Mouse (Mus musculus) gastrocnemius, adult 8-10 months (tissue): ENCODE results near the gene Fam177a. TPM values are rescaled to one million over a fixed set of nuclear protein-coding genes. Genes with fewer than 3 reads are reported as not detected.
"Not testable (repeated sequence)": the region's sequence is repeated elsewhere in the genome, so short reads cannot be mapped to it uniquely, and the experiment has no call there.

Source experiments
- DNase-seq, 2 experiments: peaks; one replicate each; pipeline ENCODE4 v3.0.0; 2022; ENCODE audit warnings: low spot score in 2 of 2
- total RNA-seq, 4 experiments: library from RNA; stranded (reverse); gene quantifications; 2 replicates each; pipeline ENCODE4 v1.2.4; 2022

The Fam177a gene
- total RNA-seq: 1 to 10 TPM in 2 of 4 experiments, under 1 TPM in 1, not detected in 1; 0.29 to 4.8 (median 3.6) TPM

GRCm38 (mm10) chr12:55124242-55124641 lies at the start of gene Fam177a:
Gene Fam177a (plus strand): TSS chr12:55124469.
- DNase-seq: not testable (repeated sequence)

GRCm38 (mm10) chr12:55075296-55075695 lies 49.0 kb upstream of the Fam177a start:
- DNase-seq: no peak

GRCm38 (mm10) chr12:55078706-55079105 lies 45.6 kb upstream of the Fam177a start:
- not testable (repeated sequence) for DNase-seq

GRCm38 (mm10) chr12:55079726-55080600 lies 44.3 kb upstream of the Fam177a start, which contains the start of the genes 2700097O09Rik and Srp54a:
Gene 2700097O09Rik (minus strand): TSS chr12:55080110.
Gene Srp54a (plus strand): TSS chr12:55080262.
- DNase-seq: peak; percentile 88 to 91

GRCm38 (mm10) chr12:55080601-55080942 lies 43.7 kb upstream of the Fam177a start:
- DNase-seq: not testable (repeated sequence)

- DNase-seq: not testable (repeated sequence)
Observed at GRCm38 (mm10) chr12:55092127-55092526, 32.1 kb upstream of the Fam177a start.

- DNase-seq: not testable (repeated sequence)
Observed at GRCm38 (mm10) chr12:55112616-55113015, 11.7 kb upstream of the Fam177a start.

GRCm38 (mm10) chr12:55124731-55125130 lies 462 bp downstream of the Fam177a start:
- not testable (repeated sequence) for DNase-seq

- DNase-seq: not testable (repeated sequence)
Observed at GRCm38 (mm10) chr12:55135540-55135939, 11.3 kb downstream of the Fam177a start.

GRCm38 (mm10) chr12:55137859-55138258 lies 13.6 kb downstream of the Fam177a start:
- DNase-seq: not testable (repeated sequence)

- not testable (repeated sequence) for DNase-seq
Observed at GRCm38 (mm10) chr12:55154559-55155448, 30.5 kb downstream of the Fam177a start, which contains the start of gene Srp54b. Gene Srp54b (plus strand): TSS chr12:55155104.

- not testable (repeated sequence) for DNase-seq
Observed at GRCm38 (mm10) chr12:55155449-55155783, 31.1 kb downstream of the Fam177a start.

- DNase-seq: not testable (repeated sequence)
Observed at GRCm38 (mm10) chr12:55167034-55167557, 42.8 kb downstream of the Fam177a start.

- not testable (repeated sequence) for DNase-seq
Observed at GRCm38 (mm10) chr12:55187686-55188085, 63.4 kb downstream of the Fam177a start.

GRCm38 (mm10) chr12:55189127-55189526 lies 64.9 kb downstream of the Fam177a start:
- not testable (repeated sequence) for DNase-seq

Other genes starting within 250 kb of the Fam177a start
- not detected for gene Gm20403, start 137.9 kb upstream of the Fam177a start, total RNA-seq
- gene Baz1a, start 110.1 kb upstream of the Fam177a start, total RNA-seq: 1 to 10 TPM; 1.8 to 3.1 (median 2.7) TPM
- gene 2700097O09Rik, start 44.4 kb upstream of the Fam177a start, total RNA-seq: 10 to 100 TPM in 1 of 4 experiments, 1 to 10 TPM in 3; 4.5 to 10.3 (median 8.1) TPM
- gene Srp54a, start 44.2 kb upstream of the Fam177a start, total RNA-seq: 10 to 100 TPM; 66.2 to 94.8 (median 80.8) TPM
- gene Srp54b, start 30.6 kb downstream of the Fam177a start, total RNA-seq: 10 to 100 TPM; 22.4 to 44.2 (median 32.0) TPM
- 1 to 10 TPM; 4.3 to 9.0 (median 7.2) TPM for gene 1700047I17Rik2, start 75.1 kb downstream of the Fam177a start, total RNA-seq
- gene Srp54c, start 105.7 kb downstream of the Fam177a start, total RNA-seq: 10 to 100 TPM; 21.9 to 25.5 (median 22.3) TPM
- gene 1110008L16Rik, start 175.1 kb downstream of the Fam177a start, total RNA-seq: 10 to 100 TPM; 11.6 to 13.5 (median 12.1) TPM
- gene Ppp2r3c, start 178.5 kb downstream of the Fam177a start, total RNA-seq: 10 to 100 TPM in 1 of 4 experiments, 1 to 10 TPM in 3; 7.5 to 11.3 (median 9.5) TPM